Mouse (Mus musculus) heart, postnatal 0 days (tissue): ENCODE measurements around the gene Rnpc3.

Source experiments
- CTCF ChIP-seq: IDR thresholded peaks from 2 replicates; pipeline ENCODE4 v1.5.1; 2016; ENCODE audit warnings: antibody characterized with exemption, control low read depth, low read depth
- EP300 ChIP-seq: IDR thresholded peaks from 2 replicates; pipeline ENCODE4 v1.6.1; 2016; ENCODE audit warnings: antibody characterized with exemption, low read depth

GRCm38 (mm10) chr3:113656940-113657339 lies 27.0 kb upstream of the Rnpc3 start:
- peak; percentile 58 for TF ChIP-seq CTCF
- TF ChIP-seq EP300, result no peak
